Mouse (Mus musculus) small intestine, adult 2 months (tissue): Measurements from ENCODE around the gene Cpeb3.
"Not testable (repeated sequence)": the region's sequence is repeated elsewhere in the genome, so short reads cannot be mapped to it uniquely, and the experiment has no call there.

Source experiments
- CTCF ChIP-seq: fragments of 200-500 bp; IDR thresholded peaks from 2 replicates; pipeline ENCODE4 v1.5.1; 2012; ENCODE audit warnings: low read depth, mild to moderate bottlenecking, control low read depth, inconsistent platforms, low read length, moderate library complexity, mixed read lengths; ENCODE audit not compliant: insufficient replicate concordance, insufficient read length; ENCODE audit errors: extremely low read depth
- POLR2A ChIP-seq: fragments of 200-500 bp; IDR thresholded peaks from 2 replicates; pipeline ENCODE4 v1.6.1; 2012; ENCODE audit warnings: low read depth, mild to moderate bottlenecking, control low read depth, inconsistent platforms, low read length, moderate library complexity

GRCm38 (mm10) chr19:37135459-37135858 is 72.9 kb downstream of the Cpeb3 start:
- not testable (repeated sequence) for TF ChIP-seq POLR2A, CTCF
